Mouse (Mus musculus) small intestine, adult 2 months (tissue): ENCODE data around the gene Lsm3.

Experiments used
- CTCF ChIP-seq: fragments of 200-500 bp; IDR thresholded peaks from 2 replicates; pipeline ENCODE4 v1.5.1; 2012; ENCODE audit warnings: low read depth, mild to moderate bottlenecking, control low read depth, inconsistent platforms, low read length, moderate library complexity, mixed read lengths; ENCODE audit not compliant: insufficient replicate concordance, insufficient read length; ENCODE audit errors: extremely low read depth
- POLR2A ChIP-seq: fragments of 200-500 bp; IDR thresholded peaks from 2 replicates; pipeline ENCODE4 v1.6.1; 2012; ENCODE audit warnings: low read depth, mild to moderate bottlenecking, control low read depth, inconsistent platforms, low read length, moderate library complexity

DNA sequence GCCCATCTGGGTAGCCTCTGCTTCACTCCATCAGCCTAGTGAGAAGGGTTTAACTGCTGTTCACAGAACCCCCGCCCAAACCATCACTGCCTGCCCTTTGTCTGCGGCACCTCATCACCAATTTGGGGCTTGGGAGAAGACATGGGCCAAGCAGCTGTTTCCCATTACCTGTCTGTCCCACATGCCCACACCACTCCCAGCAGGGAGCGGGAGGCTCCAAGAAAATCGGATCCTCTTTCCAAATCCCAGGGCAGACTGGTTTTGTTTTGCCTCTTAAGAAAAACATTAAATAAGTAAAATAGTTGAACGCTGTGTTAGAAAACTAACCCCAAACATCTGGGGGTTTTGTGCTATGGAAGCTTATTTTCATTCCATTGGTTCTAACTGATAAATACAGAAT is 33.9 kb downstream of the Lsm3 start:
- TF ChIP-seq POLR2A (no peak), CTCF (no peak)
